Mouse (Mus musculus) small intestine, adult 2 months (tissue): ENCODE measurements around the gene Rbp7. TPM values are rescaled to one million over a fixed set of nuclear protein-coding genes. Genes with fewer than 3 reads are reported as not detected.

Experiments
- H3K27ac ChIP-seq: fragments of 200-500 bp; 2 replicates; pipeline ENCODE4 v1.5.1; 2012; ENCODE audit warnings: low read depth, low read length, control low read depth, inconsistent platforms; ENCODE audit not compliant: insufficient read depth
- H3K27me3 ChIP-seq: fragments of 200-500 bp; 2 replicates; pipeline ENCODE4 v1.6.1; 2012; ENCODE audit warnings: mild to moderate bottlenecking, moderate library complexity, low read length, inconsistent platforms; ENCODE audit not compliant: control insufficient read depth, insufficient read depth
- H3K36me3 ChIP-seq: fragments of 200-500 bp; 2 replicates; pipeline ENCODE4 v1.6.1; 2012; ENCODE audit warnings: mild to moderate bottlenecking, low read length, control low read depth, inconsistent platforms; ENCODE audit not compliant: control insufficient read depth, insufficient read depth
- H3K4me1 ChIP-seq: fragments of 200-500 bp; 2 replicates; pipeline ENCODE4 v1.6.1; 2012; ENCODE audit warnings: low read length, inconsistent platforms, mixed read lengths; ENCODE audit not compliant: control insufficient read depth, insufficient read depth, insufficient read length
- H3K4me3 ChIP-seq: fragments of 200-500 bp; 2 replicates; pipeline ENCODE4 v1.5.1; 2012; ENCODE audit warnings: low read depth, mild to moderate bottlenecking, control low read depth, inconsistent platforms, low read length, moderate library complexity
- CTCF ChIP-seq: fragments of 200-500 bp; IDR thresholded peaks from 2 replicates; pipeline ENCODE4 v1.5.1; 2012; ENCODE audit warnings: low read depth, mild to moderate bottlenecking, control low read depth, inconsistent platforms, low read length, moderate library complexity, mixed read lengths; ENCODE audit not compliant: insufficient replicate concordance, insufficient read length; ENCODE audit errors: extremely low read depth
- POLR2A ChIP-seq: fragments of 200-500 bp; IDR thresholded peaks from 2 replicates; pipeline ENCODE4 v1.6.1; 2012; ENCODE audit warnings: low read depth, mild to moderate bottlenecking, control low read depth, inconsistent platforms, low read length, moderate library complexity
- WGBS: fragments of 180-500 bp; shearing (Covaris S2); methylation state at CpG from one replicate; pipeline ENCODE4 v1.1.7; 2018; 5-methylcytosine and 5-hydroxymethylcytosine counted together
- polyA plus RNA-seq: library from polyadenylated mRNA; depleted of rRNA; stranded (reverse); fragments of >200 nt; gene quantifications from 2 replicates; pipeline ENCODE4 v1.2.3, GENCODE M21; 2012

The Rbp7 gene
- polyA plus RNA-seq, 1 experiment, result 3.9 TPM

GRCm38 (mm10) chr4:149454263-149454662 is 515 bp downstream of the Rbp7 start:
- H3K27me3 ChIP-seq, result no peaks in the 10 kb centered on the region
- TF ChIP-seq POLR2A (no peak), CTCF (no peak)
- 31% methylated on average over 17 of the region's 17 CpGs for WGBS

GRCm38 (mm10) chr4:149453656-149454055 is 1.1 kb downstream of the Rbp7 start:
- Histone ChIP-seq H3K4me1 (peaks cover 12% of the 10 kb centered on the region), H3K27ac (0 out of 2 replicates have a peak overlapping the region, but pooled peaks have one; percentile 12), H3K27me3 (no peaks in the 10 kb centered on the region), H3K4me3 (no peak overlapping the region), H3K36me3 (no peaks in the 10 kb centered on the region)
- 74% methylated on average over 4 of the region's 4 CpGs for WGBS
- peak; percentile 65; the same call in 1 of the 2 replicates for TF ChIP-seq CTCF
- TF ChIP-seq POLR2A, result no peak

More at GRCm38 (mm10) chr4:149454263-149454662, 515 bp downstream of the Rbp7 start:
- Histone ChIP-seq H3K27ac (peak overlapping the region; percentile 33; the same call in 1 of the 2 replicates), H3K36me3 (no peaks in the 10 kb centered on the region), H3K4me3 (peak overlapping the region; percentile 42), H3K4me1 (peaks cover 12% of the 10 kb centered on the region)

- TF ChIP-seq POLR2A (no peak), CTCF (no peak)
- Histone ChIP-seq H3K27me3 (no peaks in the 10 kb centered on the region), H3K36me3 (no peaks in the 10 kb centered on the region), H3K4me1 (peaks cover 14% of the 10 kb centered on the region), H3K4me3 (no peak overlapping the region), H3K27ac (no peak overlapping the region)
- WGBS, result 72% methylated on average over 3 of the region's 3 CpGs
These were observed 4.1 kb downstream of the Rbp7 start for GRCm38 (mm10) chr4:149450636-149451035.

- Histone ChIP-seq H3K4me1 (peaks cover 4% of the 10 kb centered on the region; the same call in 1 of the 2 replicates), H3K27me3 (no peaks in the 10 kb centered on the region), H3K36me3 (no peaks in the 10 kb centered on the region), H3K4me3 (no peak overlapping the region), H3K27ac (no peak overlapping the region)
- 63% methylated on average over 1 of the region's 1 CpGs for WGBS
- no peak for TF ChIP-seq CTCF
- no peak for TF ChIP-seq POLR2A
These were observed 8.5 kb downstream of the Rbp7 start for GRCm38 (mm10) chr4:149446309-149446708.

GRCm38 (mm10) chr4:149445868-149446267 is 8.9 kb downstream of the Rbp7 start:
- Histone ChIP-seq H3K27ac (peak overlapping the region; percentile 78; the same call in 1 of the 2 replicates), H3K4me1 (peaks cover 4% of the 10 kb centered on the region; the same call in 1 of the 2 replicates), H3K27me3 (no peaks in the 10 kb centered on the region), H3K36me3 (no peaks in the 10 kb centered on the region), H3K4me3 (peak overlapping the region; percentile 25)
- TF ChIP-seq CTCF (no peak), POLR2A (no peak)
- WGBS, result 11% methylated on average over 11 of the region's 11 CpGs

- H3K36me3 ChIP-seq, result no peaks in the 10 kb centered on the region
- H3K4me3 ChIP-seq, result peak overlapping the region; percentile 56
- no peaks in the 10 kb centered on the region for H3K27me3 ChIP-seq
- H3K4me1 ChIP-seq, result peaks cover 4% of the 10 kb centered on the region; the same call in 1 of the 2 replicates
- WGBS, result under 1% methylated on average over 36 of the region's 36 CpGs
- peak; percentile 84 for TF ChIP-seq CTCF
- TF ChIP-seq POLR2A, result no peak
- H3K27ac ChIP-seq, result peak overlapping the region; percentile 78
These were observed 9.6 kb downstream of the Rbp7 start for GRCm38 (mm10) chr4:149444964-149445701.

- Histone ChIP-seq H3K4me1 (peaks cover 4% of the 10 kb centered on the region; the same call in 1 of the 2 replicates), H3K27me3 (no peaks in the 10 kb centered on the region), H3K36me3 (no peaks in the 10 kb centered on the region), H3K27ac (peak overlapping the region; percentile 78; the same call in 1 of the 2 replicates), H3K4me3 (no peak overlapping the region)
- WGBS, result 17% methylated on average over 1 of the region's 1 CpGs
- TF ChIP-seq POLR2A (no peak), CTCF (no peak)
These were observed 10.3 kb downstream of the Rbp7 start for GRCm38 (mm10) chr4:149444465-149444864.
